Mouse (Mus musculus): ENCODE measurements around the gene Dpagt1.

- TF ChIP-seq CTCF (IDR thresholded peaks at IDR 0.05; ENCODE audit: control insufficient read depth, insufficient read depth, insufficient read length) (no peak), MAX (IDR thresholded peaks at IDR 0.05) (no peak), MYOD1 (IDR thresholded peaks at IDR 0.05; ENCODE audit: control insufficient read depth, insufficient read length, low read depth) (no peak), CEBPB (IDR thresholded peaks at IDR 0.05; ENCODE audit: low read depth) (no peak), USF1 (IDR thresholded peaks at IDR 0.05; ENCODE audit: low read depth) (no peak)
These were observed at the start of gene Dpagt1 for GRCm38 (mm10) chr9:44325768-44326370.
